Mouse (Mus musculus) NIH3T3 (cell line): ENCODE results near the gene Syna.

Experiments used
- DNase-seq: peaks from one replicate; pipeline ENCODE4 v3.0.0-alpha.2; 2012; ENCODE audit warnings: low read depth

Syna gene

GRCm38 (mm10) chr5:134560071-134560449 is at the start of gene Syna:
TSS of gene Syna (minus strand) at chr5:134560171.
- DNase-seq: no peak

GRCm38 (mm10) chr5:134607121-134607520 is 47.1 kb upstream of the Syna start:
- DNase-seq: peak; percentile 82

GRCm38 (mm10) chr5:134606314-134606713 is 46.3 kb upstream of the Syna start:
- no peak for DNase-seq

- no peak for DNase-seq
These were observed 44.4 kb upstream of the Syna start for GRCm38 (mm10) chr5:134604376-134604775.

- DNase-seq: no peak
These were observed 37.7 kb upstream of the Syna start for GRCm38 (mm10) chr5:134597711-134598110.

GRCm38 (mm10) chr5:134593093-134593492 is 33.1 kb upstream of the Syna start:
- DNase-seq: no peak

- DNase-seq: no peak
These were observed 32.1 kb upstream of the Syna start for GRCm38 (mm10) chr5:134592026-134592581.

GRCm38 (mm10) chr5:134589900-134590299 is 29.9 kb upstream of the Syna start:
- no peak for DNase-seq

- no peak for DNase-seq
These were observed 24.8 kb upstream of the Syna start for GRCm38 (mm10) chr5:134584798-134585197.

- no peak for DNase-seq
These were observed 23.9 kb upstream of the Syna start for GRCm38 (mm10) chr5:134583884-134584213.

- DNase-seq: peak; percentile 41
These were observed 23.3 kb upstream of the Syna start for GRCm38 (mm10) chr5:134583006-134583883.

GRCm38 (mm10) chr5:134582221-134582907 is 22.4 kb upstream of the Syna start:
- peak; percentile 99 for DNase-seq

- no peak for DNase-seq
These were observed 21.2 kb upstream of the Syna start, which contains the start of gene Rfc2 for GRCm38 (mm10) chr5:134581146-134581545. TSS of gene Rfc2 (plus strand) at chr5:134581366.

- DNase-seq: no peak
These were observed 19.2 kb upstream of the Syna start for GRCm38 (mm10) chr5:134579135-134579534.

GRCm38 (mm10) chr5:134577534-134577933 is 17.6 kb upstream of the Syna start:
- DNase-seq: no peak

GRCm38 (mm10) chr5:134576517-134577220 is 16.7 kb upstream of the Syna start:
- DNase-seq: peak; percentile 47

- DNase-seq: no peak
These were observed 15.9 kb upstream of the Syna start for GRCm38 (mm10) chr5:134575833-134576232.

GRCm38 (mm10) chr5:134572508-134573214 is 12.7 kb upstream of the Syna start:
- DNase-seq: no peak

- DNase-seq: peak; percentile 84
These were observed 11.9 kb upstream of the Syna start for GRCm38 (mm10) chr5:134571730-134572507.

- peak; percentile 68 for DNase-seq
These were observed 9.1 kb upstream of the Syna start for GRCm38 (mm10) chr5:134568964-134569491.

GRCm38 (mm10) chr5:134568030-134568429 is 8.1 kb upstream of the Syna start:
- DNase-seq: no peak
